ENCODE assay signal across 8 mouse cellular contexts in the genomic region with DNA sequence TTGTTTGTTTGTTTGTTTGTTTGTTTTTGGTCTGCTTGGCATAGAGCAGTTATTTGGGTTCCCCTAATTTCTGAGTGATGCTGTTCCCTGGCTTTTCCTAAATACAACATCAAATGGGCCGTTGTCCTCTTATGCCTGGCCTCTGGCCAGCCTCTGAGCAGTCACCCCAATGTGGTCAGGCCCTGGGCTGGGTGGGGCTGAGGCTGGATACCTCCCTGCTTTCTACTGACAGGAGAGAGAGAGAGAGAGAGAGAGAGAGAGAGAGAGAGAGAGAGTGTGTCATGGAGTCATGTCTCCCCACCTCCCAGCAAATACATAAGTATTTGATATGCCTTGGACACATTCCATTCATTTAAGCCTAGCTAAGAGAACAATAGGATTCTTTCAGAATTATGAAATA. TPM values are rescaled to one million over a fixed set of nuclear protein-coding genes. Genes with fewer than 3 reads are reported as not detected.
A peak's percentile ranks its signal among the peaks of the same experiment; 100 is the strongest.
DNase-seq lines count a peak whose midpoint lies in the region; ATAC-seq and TF ChIP-seq lines count a peak whose summit lies in the region.

No protein-coding gene starts in this region.

- no peak for ATAC-seq in hindbrain, embryonic 11.5 days (ENCODE audit: low FRiP score)
- ATAC-seq in heart, embryonic 15.5 days (replicated peaks; ENCODE audit: insufficient number of reproducible peaks, insufficient read depth, low FRiP score, low read depth) = no peak
- ATAC-seq in midbrain, embryonic 15.5 days (replicated peaks) = no peak
- ATAC-seq in granulocyte monocyte progenitor cell, adult 5-6 weeks (replicated peaks; ENCODE audit: poor library complexity, severe bottlenecking) = no peak

- TF ChIP-seq POLR2A in MEL (IDR thresholded peaks at IDR 0.05; ENCODE audit: control insufficient read depth in 1 of 2, insufficient read depth in 1 of 2, low read depth in 1 of 2, low read length in 2 of 2, poor library complexity in 1 of 2) = no peak

- no peak overlapping the region for H3K9ac ChIP-seq in hindbrain, embryonic 11.5 days (ENCODE audit: low read depth, low read length)
- peak overlapping the region; percentile 2; the same call in 1 of the 2 replicates for H3K9ac ChIP-seq in MEL (ENCODE audit: control insufficient read depth, low read depth, low read length, poor library complexity, severe bottlenecking)
- H3K9ac ChIP-seq in heart, embryonic 15.5 days = no peak overlapping the region
- no peak overlapping the region for H3K9ac ChIP-seq in midbrain, embryonic 15.5 days

- 85% methylated on average over 1 of the region's 1 CpGs for WGBS in hindbrain, embryonic 10.5 days
- WGBS in hindbrain, embryonic 11.5 days = 91% methylated on average over 1 of the region's 1 CpGs
- WGBS in heart, embryonic 15.5 days = 39% methylated on average over 1 of the region's 1 CpGs
- whole genome bisulfite sequencing in midbrain, embryonic 15.5 days = 81% methylated on average over 1 of the region's 1 CpGs

- TF ChIP-seq RAD21 in MEL (IDR thresholded peaks at IDR 0.05; ENCODE audit: low read depth, low read length) = no peak

- no peak for TF ChIP-seq EP300 in MEL (IDR thresholded peaks at IDR 0.05; ENCODE audit: low read depth in 1 of 2, low read length in 2 of 2)

- TF ChIP-seq CTCF in MEL (IDR thresholded peaks at IDR 0.05 in 2 of 3, conservative IDR thresholded peaks at IDR 0.05 in 1 of 3; ENCODE audit: control insufficient read depth in 1 of 3, insufficient read depth in 1 of 3, low read depth in 2 of 3, low read length in 3 of 3, poor library complexity in 1 of 3, severe bottlenecking in 1 of 3) = no peak

- no peak overlapping the region for H3K4me2 ChIP-seq in hindbrain, embryonic 11.5 days (replicated peaks; ENCODE audit: low read depth, low read length)
- H3K4me2 ChIP-seq in heart, embryonic 15.5 days = peak overlapping the region; percentile 86
- H3K4me2 ChIP-seq in midbrain, embryonic 15.5 days = peak overlapping the region; percentile 99; the same call in 1 of the 2 replicates

- peak overlapping the region; percentile 63; the same call in 1 of the 2 replicates for H3K4me3 ChIP-seq in hindbrain, embryonic 10.5 days
- no peak overlapping the region for H3K4me3 ChIP-seq in hindbrain, embryonic 11.5 days (ENCODE audit: low read depth, low read length)
- H3K4me3 ChIP-seq in MEL (ENCODE audit: control insufficient read depth in 1 of 2, insufficient read depth in 1 of 2, low read depth in 2 of 2, low read length in 2 of 2) = peak overlapping the region; percentile 21 to 73; a peak in 2 of 4 replicates
- H3K4me3 ChIP-seq in heart, embryonic 15.5 days = peak overlapping the region; percentile 72
- H3K4me3 ChIP-seq in midbrain, embryonic 15.5 days = no peak overlapping the region

- peaks cover 18% of the 10 kb centered on the region for H3K27me3 ChIP-seq in hindbrain, embryonic 10.5 days (ENCODE audit: insufficient read depth, poor library complexity, severe bottlenecking)
- no peaks in the 10 kb centered on the region; the same call in 1 of the 2 replicates for H3K27me3 ChIP-seq in hindbrain, embryonic 11.5 days (ENCODE audit: control insufficient read depth, insufficient read depth, low read length)
- no peaks in the 10 kb centered on the region for H3K27me3 ChIP-seq in MEL (ENCODE audit: control insufficient read depth in 1 of 2, insufficient read depth in 2 of 2, low read length in 2 of 2)
- H3K27me3 ChIP-seq in heart, embryonic 15.5 days = no peaks in the 10 kb centered on the region
- 0 out of 2 replicates have a peak, but pooled peaks cover 2% of the 10 kb centered on the region for H3K27me3 ChIP-seq in midbrain, embryonic 15.5 days (replicated peaks)

- no peak overlapping the region for H3K27ac ChIP-seq in hindbrain, embryonic 10.5 days
- H3K27ac ChIP-seq in hindbrain, embryonic 11.5 days (ENCODE audit: low read depth, low read length) = no peak overlapping the region
- H3K27ac ChIP-seq in MEL (ENCODE audit: control insufficient read depth, low read depth, low read length) = no peak overlapping the region
- H3K27ac ChIP-seq in heart, embryonic 15.5 days = 0 out of 2 replicates have a peak overlapping the region, but pooled peaks have one; percentile 92
- no peak overlapping the region for H3K27ac ChIP-seq in midbrain, embryonic 15.5 days

- 0 out of 2 replicates have a peak, but pooled peaks cover 6% of the 10 kb centered on the region for H3K36me3 ChIP-seq in hindbrain, embryonic 10.5 days
- H3K36me3 ChIP-seq in hindbrain, embryonic 11.5 days (ENCODE audit: control insufficient read depth, insufficient read depth, low read length) = no peaks in the 10 kb centered on the region
- peaks cover under 1 to 11% of the 10 kb centered on the region in 2 experiments; a peak in 3 of 4 replicates for H3K36me3 ChIP-seq in MEL (ENCODE audit: control insufficient read depth in 1 of 2, insufficient read depth in 2 of 2, low read length in 2 of 2)
- H3K36me3 ChIP-seq in heart, embryonic 15.5 days = peaks cover 8% of the 10 kb centered on the region
- H3K36me3 ChIP-seq in midbrain, embryonic 15.5 days (replicated peaks) = no peaks in the 10 kb centered on the region

- no peaks in the 10 kb centered on the region; the same call in 1 of the 2 replicates for H3K79me2 ChIP-seq in MEL (ENCODE audit: control insufficient read depth, insufficient read depth, low read length, poor library complexity)

- peaks cover 20% of the 10 kb centered on the region for H3K4me1 ChIP-seq in hindbrain, embryonic 10.5 days (replicated peaks)
- no peaks in the 10 kb centered on the region for H3K4me1 ChIP-seq in hindbrain, embryonic 11.5 days (replicated peaks; ENCODE audit: control insufficient read depth, insufficient read depth, low read length)
- H3K4me1 ChIP-seq in MEL (ENCODE audit: control insufficient read depth in 1 of 2, insufficient read depth in 2 of 2, low read length in 2 of 2) = peaks cover 5 to 18% of the 10 kb centered on the region in 2 experiments
- H3K4me1 ChIP-seq in heart, embryonic 15.5 days (replicated peaks) = peaks cover 32% of the 10 kb centered on the region
- H3K4me1 ChIP-seq in midbrain, embryonic 15.5 days = peaks cover 12% of the 10 kb centered on the region

- DNase-seq in hindbrain, embryonic 10.5 days (ENCODE audit: low spot score) = no peak
- DNase-seq in hindbrain, embryonic 11.5 days (ENCODE audit: low spot score) = no peak
- no peak for DNase-seq in MEL (ENCODE audit: low read depth, low spot score)
- DNase-seq in gastrocnemius, postnatal 25 days = no peak
- no peak for DNase-seq in frontal cortex, adult 2 months (ENCODE audit: extremely low spot score in 1 of 2, low spot score in 1 of 2)

- no peaks in the 10 kb centered on the region for H3K9me3 ChIP-seq in hindbrain, embryonic 10.5 days
- H3K9me3 ChIP-seq in hindbrain, embryonic 11.5 days (ENCODE audit: control insufficient read depth, low read length) = no peaks in the 10 kb centered on the region
- no peaks in the 10 kb centered on the region for H3K9me3 ChIP-seq in MEL (replicated peaks; ENCODE audit: insufficient read depth, low read length)
- H3K9me3 ChIP-seq in heart, embryonic 15.5 days (replicated peaks) = no peaks in the 10 kb centered on the region
- H3K9me3 ChIP-seq in midbrain, embryonic 15.5 days = no peaks in the 10 kb centered on the region

TF ChIP-seq in MEL, 35 proteins besides CTCF, POLR2A, EP300 and RAD21:
- no peak for TF ChIP-seq ELF1 (IDR thresholded peaks at IDR 0.05; ENCODE audit: low read depth, low read length)
- peak; percentile 88; the same call in 1 of the 2 replicates for TF ChIP-seq JUND (IDR thresholded peaks at IDR 0.05; ENCODE audit: low read depth, low read length)

RNA-seq across cellular contexts. Expression of a gene that starts 1.7 kb away (rescaled TPM):
- polyA plus RNA-seq in hindbrain, embryonic 10.5 days (2016; fragmentation: Nextera tagmentation; extraction: Ambion mirVana) = 160 and 200 TPM in 2 replicates
- 194 and 197 TPM in 2 replicates for polyA plus RNA-seq in hindbrain, embryonic 11.5 days (2014; fragmentation: Nextera tagmentation; extraction: Ambion mirVana)
- 81.1 and 108 TPM in 2 replicates for total RNA-seq in MEL (2012; rRNA removed)
- 10 to 100 TPM in 1 of 2 experiments, not detected in 1; 92.5 TPM for polyA plus RNA-seq in MEL (2012; ENCODE audit: insufficient read depth in 1 of 2, insufficient read length in 2 of 2, low read depth in 1 of 2, low replicate concordance in 2 of 2, missing spikeins in 1 of 2)
- 249 and 250 TPM in 2 replicates for polyA plus RNA-seq in heart, embryonic 15.5 days (2015; fragmentation: Nextera tagmentation; extraction: Ambion mirVana)
- 90.5 and 102 TPM in 2 replicates for polyA plus RNA-seq in midbrain, embryonic 15.5 days (2015; fragmentation: Nextera tagmentation; extraction: Ambion mirVana)
- 10 to 100 TPM; 63.9 to 85.7 TPM for total RNA-seq in gastrocnemius, postnatal 25 days (2021)
- 146 and 257 TPM in 2 replicates for total RNA-seq in granulocyte monocyte progenitor cell, adult 5-6 weeks (2014; fragmentation: Nextera tagmentation)
- 203 and 212 TPM in 2 replicates for total RNA-seq in granulocyte monocyte progenitor cell, adult 5-6 weeks (2017)
- 63.1 and 65.8 TPM in 2 replicates for polyA plus RNA-seq in frontal cortex, adult 2 months (2012; rRNA removed)

RNA-seq across cellular contexts. Expression of a gene that starts 36.3 kb away (rescaled TPM):
- polyA plus RNA-seq in hindbrain, embryonic 10.5 days (2016; fragmentation: Nextera tagmentation; extraction: Ambion mirVana) = 327 and 404 TPM in 2 replicates
- 402 and 542 TPM in 2 replicates for polyA plus RNA-seq in hindbrain, embryonic 11.5 days (2014; fragmentation: Nextera tagmentation; extraction: Ambion mirVana)
- total RNA-seq in MEL (2012; rRNA removed) = not detected in 2 replicates
- under 1 TPM in 1 of 2 experiments, not detected in 1; 0.32 TPM for polyA plus RNA-seq in MEL (2012; ENCODE audit: insufficient read depth in 1 of 2, insufficient read length in 2 of 2, low read depth in 1 of 2, low replicate concordance in 2 of 2, missing spikeins in 1 of 2)
- 878 and 910 TPM in 2 replicates for polyA plus RNA-seq in heart, embryonic 15.5 days (2015; fragmentation: Nextera tagmentation; extraction: Ambion mirVana)
- 158 and 167 TPM in 2 replicates for polyA plus RNA-seq in midbrain, embryonic 15.5 days (2015; fragmentation: Nextera tagmentation; extraction: Ambion mirVana)
- total RNA-seq in gastrocnemius, postnatal 25 days (2021) = 10 to 100 TPM; 50.6 to 90.7 TPM
- 1,372 and 1,648 TPM in 2 replicates for total RNA-seq in granulocyte monocyte progenitor cell, adult 5-6 weeks (2014; fragmentation: Nextera tagmentation)
- total RNA-seq in granulocyte monocyte progenitor cell, adult 5-6 weeks (2017) = 77.7 and 97.8 TPM in 2 replicates
- polyA plus RNA-seq in frontal cortex, adult 2 months (2012; rRNA removed) = 20.6 and 23.9 TPM in 2 replicates

Comparison
In these comparisons a context has a peak if more than half of its experiments do, and no peak if none do; other contexts are left out.
1. H3K4me3 ChIP-seq: peak in hindbrain, embryonic 10.5 days (single experiment), MEL (2 of 2) and heart, embryonic 15.5 days (single experiment); none in hindbrain, embryonic 11.5 days (single experiment) and midbrain, embryonic 15.5 days (single experiment).
2. RNA of a gene that starts 36.3 kb away (polyA plus RNA-seq): 878 to 910 TPM in heart, embryonic 15.5 days, 402 to 542 TPM in hindbrain, embryonic 11.5 days, 327 to 404 TPM in hindbrain, embryonic 10.5 days, 158 to 167 TPM in midbrain, embryonic 15.5 days and 20.6 to 23.9 TPM in frontal cortex, adult 2 months; 0.32 TPM in MEL; every median in the first group is over 10 times any median in the second.